ENCODE assay signal across 9 mouse cellular contexts in genomic region chr9:121384620-121385019, GRCm38 (mm10).
DNase-seq lines count a peak whose midpoint lies in the region; ATAC-seq and TF ChIP-seq lines count a peak whose summit lies in the region.
"Had no signal": no experiment of that assay in that cellular context is flagged by ENCODE, and none has a peak within 500 bp of the region (broad histone marks: within the 10 kb centered on the region; RNA-seq: fewer than 3 reads in every experiment).

No protein-coding gene starts in this region.

- peaks cover 3% of the 10 kb centered on the region for H3K4me1 ChIP-seq in ES-Bruce4 (ENCODE audit: control insufficient read depth, insufficient read depth, low read length)
- peaks cover 36% of the 10 kb centered on the region for H3K4me1 ChIP-seq in G1E (ENCODE audit: insufficient read depth, low read depth, low read length)
- H3K4me1 ChIP-seq in liver, embryonic 13.5 days (replicated peaks): peaks cover 31% of the 10 kb centered on the region

- no peak for DNase-seq in layer of hippocampus, adult 2 months (ENCODE audit: low spot score in 2 of 2)
- DNase-seq in layer of hippocampus, postnatal 25 days (ENCODE audit: extremely low spot score in 1 of 2, low spot score in 1 of 2): no peak
- DNase-seq in G1E (ENCODE audit: low spot score): peak; percentile 41
- DNase-seq in liver, embryonic 13.5 days: no peak
- DNase-seq in urinary bladder, postnatal 14 days (ENCODE audit: low spot score): no peak
- no peak for DNase-seq in spleen, postnatal 10 days (ENCODE audit: low spot score in 2 of 2)

- TF ChIP-seq POLR2A in ES-Bruce4 (IDR thresholded peaks at IDR 0.05; ENCODE audit: insufficient read depth, low read length): no peak

- no peak for TF ChIP-seq CTCF in layer of hippocampus, adult 2 months (conservative IDR thresholded peaks at IDR 0.05)
- TF ChIP-seq CTCF in ES-Bruce4 (IDR thresholded peaks at IDR 0.05; ENCODE audit: low read depth, low read length): no peak
- no peak for TF ChIP-seq CTCF in G1E (IDR thresholded peaks at IDR 0.05; ENCODE audit: low read depth, low read length)

- peak; percentile 62 for ATAC-seq in G1E (ENCODE audit: extremely low read depth, insufficient number of reproducible peaks, low FRiP score, poor library complexity, severe bottlenecking)
- 0 out of 2 replicates have a peak, but pooled peaks have one; percentile 15 for ATAC-seq in liver, embryonic 13.5 days (ENCODE audit: low read depth)

- H3K27me3 ChIP-seq in ES-Bruce4 (ENCODE audit: control insufficient read depth, insufficient read depth, low read length, poor library complexity, severe bottlenecking) (no peaks in the 10 kb centered on the region), G1E (ENCODE audit: insufficient read depth, low read length) (no peaks in the 10 kb centered on the region; the same call in 1 of the 2 replicates)
- H3K27me3 ChIP-seq in liver, embryonic 13.5 days: no peaks in the 10 kb centered on the region
- H3K27me3 ChIP-seq: neural tube, embryonic 12.5 days had no signal

- peak overlapping the region; percentile 39 for H3K4me2 ChIP-seq in liver, embryonic 13.5 days
- H3K4me2 ChIP-seq: neural tube, embryonic 12.5 days had no signal

- no peaks in the 10 kb centered on the region for H3K36me3 ChIP-seq in ES-Bruce4 (ENCODE audit: control insufficient read depth, insufficient read depth, low read length, poor library complexity, severe bottlenecking)
- peaks cover 55% of the 10 kb centered on the region for H3K36me3 ChIP-seq in G1E (replicated peaks)
- H3K36me3 ChIP-seq in liver, embryonic 13.5 days: no peaks in the 10 kb centered on the region
- H3K36me3 ChIP-seq: neural tube, embryonic 12.5 days had no signal

- H3K4me3 ChIP-seq in layer of hippocampus, adult 2 months: peak overlapping the region; percentile 55
- H3K4me3 ChIP-seq in ES-Bruce4 (ENCODE audit: low read depth, low read length) (peak overlapping the region; percentile 55), G1E (ENCODE audit: low read depth, low read length) (peak overlapping the region; percentile 33; the same call in 1 of the 2 replicates)
- H3K4me3 ChIP-seq in liver, embryonic 13.5 days (replicated peaks): no peak overlapping the region
- H3K4me3 ChIP-seq: erythroblast, embryonic 14.5 days; neural tube, embryonic 12.5 days had no signal

- H3K27ac ChIP-seq in layer of hippocampus, adult 2 months: peak overlapping the region; percentile 94
- no peak overlapping the region for H3K27ac ChIP-seq in ES-Bruce4 (ENCODE audit: insufficient read depth, low read length)
- H3K27ac ChIP-seq in liver, embryonic 13.5 days: no peak overlapping the region
- H3K27ac ChIP-seq: neural tube, embryonic 12.5 days had no signal

- peak overlapping the region; percentile 16; the same call in 1 of the 2 replicates for H3K9ac ChIP-seq in ES-Bruce4 (ENCODE audit: low read depth, poor library complexity, severe bottlenecking)
- no peak overlapping the region for H3K9ac ChIP-seq in liver, embryonic 13.5 days

- WGBS in liver, embryonic 13.5 days (ENCODE audit: insufficient replicate concordance): 17% methylated on average over 7 of the region's 7 CpGs

- TF ChIP-seq EP300 in ES-Bruce4 (IDR thresholded peaks at IDR 0.05; ENCODE audit: insufficient read depth, low read depth, low read length): no peak

- H3K9me3 ChIP-seq in ES-Bruce4 (replicated peaks; ENCODE audit: control insufficient read depth, insufficient read depth, low read length, poor library complexity, severe bottlenecking) (no peaks in the 10 kb centered on the region), G1E (replicated peaks) (no peaks in the 10 kb centered on the region)
- H3K9me3 ChIP-seq in liver, embryonic 13.5 days (replicated peaks): no peaks in the 10 kb centered on the region
- H3K9me3 ChIP-seq: neural tube, embryonic 12.5 days had no signal
